Mouse (Mus musculus) retina, postnatal 1 day (tissue): ENCODE data around the gene Mtmr2.
A peak's percentile ranks its signal among the peaks of the same experiment; 100 is the strongest.

Source experiments
- DNase-seq: peaks from one replicate; pipeline ENCODE4 v3.0.0-alpha.2; 2012

Mtmr2 gene

DNA sequence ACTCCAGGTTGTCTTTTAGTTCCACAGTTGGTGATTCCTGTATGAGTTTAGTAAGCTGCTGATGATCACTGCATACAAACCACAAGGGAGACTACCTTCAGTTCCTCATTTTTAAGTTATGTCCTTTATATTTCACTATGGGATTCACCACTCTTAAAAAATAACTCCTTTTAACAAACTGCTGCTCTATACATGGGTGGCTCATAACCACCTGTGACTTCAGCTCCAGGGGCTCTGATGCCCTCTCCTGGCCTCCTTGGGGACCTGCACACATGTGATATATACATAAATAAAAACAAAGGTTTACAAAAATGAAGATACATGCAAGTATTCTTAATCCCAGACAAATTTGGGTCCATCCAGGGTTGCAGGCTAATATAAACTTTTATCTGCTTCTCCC is 61.7 kb downstream of the Mtmr2 start:
- DNase-seq, result no peak

DNA sequence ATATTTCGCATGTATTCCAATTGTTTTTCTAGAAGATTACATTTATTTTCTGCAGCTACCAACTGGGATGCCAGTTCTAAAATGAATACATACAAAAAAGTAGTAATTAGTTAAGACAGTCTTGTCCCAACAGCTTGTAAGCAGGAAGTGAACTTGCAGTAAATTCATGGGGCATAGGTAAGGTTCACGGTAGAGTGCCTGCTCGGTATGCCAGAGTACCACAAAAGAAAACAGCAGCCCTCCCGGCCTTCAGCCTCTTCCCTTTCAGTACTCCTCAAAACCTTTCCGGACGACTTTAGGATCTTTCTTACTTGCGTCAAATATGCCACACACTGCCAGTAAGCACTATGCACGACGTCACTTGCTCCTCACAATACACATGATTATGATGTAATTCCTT is 70.2 kb downstream of the Mtmr2 start:
- no peak for DNase-seq

DNA sequence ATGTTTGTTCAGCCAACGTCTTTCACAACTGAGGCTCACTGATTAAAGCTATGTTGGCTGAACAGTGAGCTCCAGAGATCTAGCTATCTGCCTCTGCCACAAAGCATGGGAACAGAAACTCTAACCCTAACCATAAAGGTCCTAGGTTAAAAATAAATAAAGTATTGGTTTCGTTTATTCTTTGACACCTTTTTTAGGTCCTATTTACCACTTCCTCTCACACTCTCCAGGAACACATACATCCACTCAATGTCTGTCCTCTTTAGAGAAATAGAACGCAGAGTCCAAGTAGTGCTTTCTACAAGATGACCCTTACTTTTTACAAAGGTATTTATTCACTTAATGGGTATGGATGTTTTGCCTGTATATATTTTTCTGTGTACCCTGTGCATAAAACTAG is 72.6 kb downstream of the Mtmr2 start:
- DNase-seq, result no peak

DNA sequence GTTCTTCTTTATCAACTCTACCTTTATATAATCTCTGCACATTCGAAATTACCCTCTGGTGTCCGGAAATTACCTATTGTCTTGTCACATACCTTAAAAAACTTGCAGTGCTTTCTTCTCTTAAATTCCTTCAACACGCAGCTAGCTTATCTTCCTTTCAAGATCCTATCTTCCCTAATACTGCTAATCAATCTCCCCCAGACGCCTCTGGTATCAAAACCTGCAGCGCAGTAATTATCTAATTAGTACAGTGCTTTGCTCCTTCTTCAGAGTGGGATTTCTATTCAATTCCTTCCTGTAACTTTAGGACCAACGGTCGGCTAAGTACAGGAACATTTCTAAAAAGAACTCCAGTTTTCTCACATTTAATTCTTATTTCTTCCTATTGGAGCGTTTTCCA is 77.7 kb downstream of the Mtmr2 start:
- no peak for DNase-seq

DNA sequence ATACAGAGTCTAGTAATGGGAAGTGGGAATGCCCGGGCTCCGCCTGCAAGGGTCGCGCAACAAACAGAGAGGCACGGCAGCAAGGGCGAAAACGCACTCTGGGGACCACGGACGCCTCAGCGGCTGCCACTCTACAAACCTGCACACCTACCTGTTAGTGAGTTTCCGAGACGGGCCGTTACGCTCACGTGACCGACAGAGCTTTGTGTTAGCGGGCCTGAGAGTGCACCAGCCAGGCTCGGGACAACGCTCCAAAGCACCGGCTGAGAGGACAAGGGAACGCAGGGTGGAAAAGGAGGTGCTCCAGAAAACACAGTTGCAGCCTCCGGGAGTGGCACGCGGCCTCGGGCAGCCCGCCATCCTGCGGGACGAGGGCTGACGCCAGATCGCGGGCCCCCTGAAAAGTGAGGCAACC is 78.2 kb downstream of the Mtmr2 start:
- peak; percentile 73 for DNase-seq

DNA sequence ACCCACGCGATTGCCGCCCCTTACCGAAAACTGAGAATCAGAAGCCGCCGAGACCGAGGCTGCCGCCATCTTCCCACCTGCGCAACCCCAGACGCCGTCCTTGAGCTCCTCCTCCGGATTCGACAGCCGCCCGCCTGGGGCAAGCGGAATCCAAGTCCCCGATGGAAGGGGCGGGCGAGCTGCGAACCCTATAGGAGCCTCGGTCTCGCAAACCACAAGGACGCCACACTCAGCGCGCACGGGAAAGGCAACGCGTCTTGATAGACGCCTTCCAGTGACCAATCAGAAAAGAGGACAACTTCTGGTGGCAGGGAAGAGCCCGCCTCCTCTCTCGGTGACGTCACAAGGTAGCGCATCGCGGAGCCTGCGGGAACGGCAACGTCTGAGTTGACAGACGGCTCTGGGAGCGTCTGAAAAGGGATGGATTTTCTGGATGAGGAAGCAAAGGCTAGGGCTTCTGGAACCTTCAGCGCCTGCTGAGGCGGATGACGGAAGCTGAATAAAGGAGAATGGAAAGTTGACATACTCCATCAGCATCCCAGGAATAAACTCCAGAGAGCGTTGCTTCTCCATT is 78.7 kb downstream of the Mtmr2 start, which contains the start of gene Cep57:
TSS of gene Cep57 (minus strand) at position 276 of the 574 bp plus-strand sequence.
- peak; percentile 100 for DNase-seq

DNA sequence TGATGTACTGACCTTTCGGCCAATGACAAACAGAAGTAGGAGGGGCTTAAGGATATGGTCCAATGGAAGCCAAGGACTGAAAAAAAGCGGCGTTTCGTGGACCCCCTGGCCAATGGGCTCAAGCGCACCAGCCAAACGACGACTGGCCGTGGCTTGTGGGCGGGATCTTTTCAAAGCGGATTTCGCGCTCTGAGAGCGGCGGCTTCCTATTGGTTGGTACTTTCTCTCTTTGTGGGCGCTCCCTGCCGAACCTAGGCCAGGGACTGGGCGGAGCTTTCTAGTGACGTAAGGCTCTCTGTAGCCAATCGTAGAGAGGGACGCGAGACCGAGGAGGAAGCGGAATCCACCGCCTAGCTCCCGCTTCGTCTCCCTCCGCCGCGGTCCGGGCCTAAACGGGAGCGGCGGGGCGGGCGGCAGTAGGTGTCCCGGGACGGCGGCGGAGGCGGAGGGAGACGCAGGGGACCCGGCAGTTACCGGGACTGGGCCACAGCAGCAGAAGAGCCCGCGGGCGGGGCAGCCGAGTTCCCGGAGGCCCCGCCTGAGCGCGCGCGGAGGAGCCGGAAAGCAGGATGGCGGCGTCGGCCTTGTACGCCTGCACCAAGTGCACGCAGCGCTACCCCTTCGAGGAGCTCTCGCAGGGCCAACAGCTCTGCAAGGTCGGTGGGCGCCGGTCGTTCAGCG is 79.3 kb downstream of the Mtmr2 start, which contains the start of gene Fam76b:
TSS of gene Fam76b (plus strand) at position 311 of the 681 bp plus-strand sequence.
- peak; percentile 100 for DNase-seq

DNA sequence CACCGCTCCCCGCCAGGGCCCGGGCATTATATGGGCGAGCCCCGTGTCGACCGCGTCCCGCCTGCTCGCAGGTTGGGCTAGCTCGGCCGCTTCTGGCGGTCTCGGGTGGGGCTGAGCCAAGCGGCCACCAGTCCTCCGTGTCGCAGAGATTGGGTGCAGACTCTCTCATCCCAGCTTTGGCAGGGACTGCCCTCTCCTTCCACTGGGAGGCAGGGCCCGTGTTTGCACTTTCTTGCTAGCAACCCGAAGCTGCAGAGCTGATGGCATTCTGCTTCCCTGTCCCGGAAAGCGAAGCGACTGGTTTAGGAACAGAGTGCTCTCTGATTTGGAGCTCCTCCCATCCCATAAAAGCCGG is 79.9 kb downstream of the Mtmr2 start:
- no peak for DNase-seq

DNA sequence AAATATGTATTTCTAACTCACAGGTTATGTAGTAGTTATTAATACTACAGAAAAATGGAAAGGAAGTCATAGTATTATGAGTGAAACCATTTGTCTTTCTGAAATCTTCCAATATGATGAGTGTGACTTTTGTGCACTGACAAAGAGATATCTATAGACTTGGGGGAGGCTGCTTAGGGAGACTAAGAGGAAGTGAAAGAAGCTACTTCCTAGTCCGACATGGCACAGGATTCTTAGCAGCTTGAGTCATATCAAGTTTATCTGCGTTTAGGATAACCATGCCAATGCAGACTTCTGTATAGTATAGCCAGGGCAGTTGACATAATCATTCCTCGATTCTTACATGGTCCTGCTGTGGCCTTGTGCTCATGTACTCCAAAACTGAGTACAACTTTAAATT is 87.0 kb downstream of the Mtmr2 start:
- no peak for DNase-seq

DNA sequence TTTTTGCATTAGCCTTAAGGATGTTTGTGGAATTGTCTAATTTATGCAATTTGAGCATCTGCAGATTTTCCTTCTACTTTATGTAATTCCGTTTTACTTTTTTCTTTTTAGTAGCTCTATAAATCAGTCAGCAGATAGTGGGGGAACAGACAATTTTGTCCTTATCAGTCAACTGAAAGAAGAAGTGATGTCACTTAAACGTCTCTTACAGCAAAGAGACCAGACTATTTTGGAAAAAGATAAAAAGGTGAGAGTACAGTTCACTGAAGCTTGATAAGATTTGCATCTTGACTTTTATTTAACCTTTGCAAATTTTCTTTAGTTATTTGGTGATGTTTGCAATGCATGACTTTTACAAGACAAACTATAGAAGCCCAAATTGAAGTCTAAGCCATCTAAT is 88.5 kb downstream of the Mtmr2 start:
- no peak for DNase-seq

DNA sequence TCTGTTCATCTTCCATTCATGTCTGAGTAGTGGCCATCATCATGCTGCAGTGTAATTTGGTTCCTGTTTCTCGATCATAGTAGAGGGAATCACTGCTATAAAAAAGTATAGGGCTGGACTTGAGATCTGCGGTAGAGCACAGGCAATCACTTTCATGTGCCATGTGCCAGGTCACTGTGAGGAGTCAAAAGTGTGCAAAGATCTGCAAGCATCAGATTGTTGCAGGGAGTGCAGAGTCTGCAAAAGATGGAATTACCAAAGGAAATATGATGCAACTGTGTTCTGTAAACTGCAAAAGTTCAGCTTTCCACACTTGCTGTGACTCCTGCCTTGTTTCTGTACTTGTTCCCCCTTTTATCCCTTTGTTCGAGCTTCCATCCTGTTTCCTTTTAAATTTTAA is 99.4 kb downstream of the Mtmr2 start:
- no peak for DNase-seq

DNA sequence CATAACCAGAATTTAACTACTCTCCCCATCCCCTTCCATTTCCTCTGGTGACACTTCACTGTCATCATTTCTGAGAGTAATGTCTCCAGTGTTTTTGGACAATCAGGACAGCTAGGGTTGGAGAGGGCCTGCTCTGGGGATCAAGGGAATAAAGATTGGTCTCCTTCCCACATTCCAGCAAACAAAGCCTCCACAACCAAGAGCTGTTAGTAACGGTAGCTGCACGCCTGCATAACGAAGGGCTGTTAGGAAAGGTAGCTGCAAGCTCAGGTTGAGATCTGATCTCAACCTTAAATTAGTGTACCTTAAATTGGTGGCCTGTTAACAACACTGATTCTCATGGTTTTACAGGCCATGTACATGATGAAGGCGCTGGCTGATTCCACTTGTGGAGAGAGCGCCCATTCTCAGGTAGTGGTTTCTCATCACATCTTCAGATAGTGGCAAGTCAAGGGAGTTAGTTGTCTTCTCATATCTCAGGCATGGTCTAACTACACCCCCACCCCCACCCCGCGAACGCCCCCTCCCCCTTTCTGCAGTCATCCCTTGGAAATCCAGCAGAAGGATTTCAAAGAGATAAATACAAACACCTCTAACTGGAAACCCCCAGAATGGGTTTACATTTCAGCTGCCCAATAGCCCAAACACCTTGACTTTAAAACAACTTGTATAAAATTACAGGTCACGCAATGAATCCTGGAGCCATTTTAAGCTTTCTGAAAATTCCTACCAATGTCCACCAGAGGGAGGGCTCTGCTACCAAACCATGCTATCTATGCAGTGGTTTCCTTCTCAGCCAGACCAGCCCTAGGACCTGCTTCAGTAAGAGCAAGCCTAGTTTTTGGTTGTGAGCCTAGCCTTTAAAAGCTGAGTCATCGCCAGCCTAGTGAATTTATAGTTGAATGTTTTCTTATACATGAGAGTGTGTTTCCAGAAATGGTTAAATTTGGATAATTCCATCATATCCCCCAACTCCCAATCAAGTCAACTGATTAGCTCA is 100.6 kb downstream of the Mtmr2 start:
- DNase-seq, result peak; percentile 65

DNA sequence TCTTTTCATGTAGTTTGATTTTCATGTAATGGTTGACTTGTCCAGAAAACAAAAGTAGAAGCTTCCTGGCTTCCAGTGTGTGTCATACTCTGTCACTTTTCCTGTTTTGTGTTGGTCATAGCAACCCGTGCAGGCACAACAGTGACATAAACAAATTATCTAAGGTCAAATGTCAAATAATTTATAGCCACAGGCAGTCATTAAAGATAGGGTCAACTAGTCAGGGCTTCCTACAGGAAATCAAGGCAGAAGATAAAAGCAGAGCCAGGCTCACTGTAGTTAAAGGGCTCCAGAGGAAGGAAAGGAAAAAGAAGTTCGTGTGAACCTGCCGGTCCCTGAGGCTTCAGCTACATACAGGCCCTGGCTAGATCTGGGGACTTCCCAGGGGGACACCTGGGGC is 105.7 kb downstream of the Mtmr2 start:
- no peak for DNase-seq
